Mouse (Mus musculus) ES-E14 (cell line): Measurements from ENCODE around the gene Adra2c.

Source experiments
- CHD2 ChIP-seq: IDR thresholded peaks from 2 replicates; pipeline ENCODE4 v1.6.1; 2014; ENCODE audit warnings: mild to moderate bottlenecking, low read depth, low read length, inconsistent platforms
- HCFC1 ChIP-seq: IDR thresholded peaks from 2 replicates; pipeline ENCODE4 v1.6.1; 2012; ENCODE audit warnings: low read length, inconsistent platforms, borderline replicate concordance; ENCODE audit not compliant: insufficient read depth
- ZC3H11A ChIP-seq: IDR thresholded peaks from 2 replicates; pipeline ENCODE4 v1.6.1; 2012; ENCODE audit warnings: low read depth, mild to moderate bottlenecking, inconsistent platforms, low read length, borderline replicate concordance
- ZNF384 ChIP-seq: IDR thresholded peaks from 2 replicates; pipeline ENCODE4 v1.6.1; 2012; ENCODE audit warnings: low read depth, low read length, inconsistent platforms

GRCm38 (mm10) chr5:35313826-35314586, 35.9 kb downstream of the Adra2c start:
- TF ChIP-seq CHD2, result no peak
- no peak for TF ChIP-seq HCFC1
- no peak for TF ChIP-seq ZNF384
- no peak for TF ChIP-seq ZC3H11A
